Mouse (Mus musculus) spleen, embryonic (tissue): ENCODE results near the gene Iqcj.

ENCODE experiments used
- CTCF ChIA-PET: fragments of 350-600 bp; sonication (Branson Sonifier 250); formaldehyde crosslinking; loops from one replicate; lab custom pipeline; 2022; lab: Charles Lee

The Iqcj gene

GRCm38 (mm10) chr3:67892026-67892705 lies at the start of gene Iqcj, which contains the start of gene Iqschfp:
Iqcj (plus strand) TSS chr3:67892220.
Iqschfp (plus strand) TSS chr3:67892232.
- CTCF ChIA-PET, result no interaction called here

- CTCF ChIA-PET, result no interaction called here
Measured at GRCm38 (mm10) chr3:67852397-67852796, 39.6 kb upstream of the Iqcj start.

- CTCF ChIA-PET, result no interaction called here
Measured at GRCm38 (mm10) chr3:67861524-67861923, 30.5 kb upstream of the Iqcj start.

GRCm38 (mm10) chr3:67867420-67868065 lies 24.5 kb upstream of the Iqcj start:
- CTCF ChIA-PET, result no interaction called here

GRCm38 (mm10) chr3:67869424-67869823 lies 22.6 kb upstream of the Iqcj start:
- CTCF ChIA-PET, result no interaction called here

- CTCF ChIA-PET, result no interaction called here
Measured at GRCm38 (mm10) chr3:67877253-67877652, 14.8 kb upstream of the Iqcj start.

GRCm38 (mm10) chr3:67884335-67884734 lies 7.7 kb upstream of the Iqcj start:
- CTCF ChIA-PET, result no interaction called here

- CTCF ChIA-PET, result no interaction called here
Measured at GRCm38 (mm10) chr3:67886176-67886575, 5.8 kb upstream of the Iqcj start.

- CTCF ChIA-PET, result no interaction called here
Measured at GRCm38 (mm10) chr3:67887251-67887650, 4.8 kb upstream of the Iqcj start.

- CTCF ChIA-PET, result no interaction called here
Measured at GRCm38 (mm10) chr3:67892768-67893167, 748 bp downstream of the Iqcj start.

- CTCF ChIA-PET, result no interaction called here
Measured at GRCm38 (mm10) chr3:67902517-67902916, 10.5 kb downstream of the Iqcj start.

GRCm38 (mm10) chr3:67908586-67908985 lies 16.6 kb downstream of the Iqcj start:
- CTCF ChIA-PET, result no interaction called here

- CTCF ChIA-PET, result no interaction called here
Measured at GRCm38 (mm10) chr3:67918098-67918497, 26.1 kb downstream of the Iqcj start.

- CTCF ChIA-PET, result no interaction called here
Measured at GRCm38 (mm10) chr3:67918634-67919259, 26.7 kb downstream of the Iqcj start.

GRCm38 (mm10) chr3:67923095-67923494 lies 31.1 kb downstream of the Iqcj start:
- CTCF ChIA-PET, result no interaction called here

- CTCF ChIA-PET, result no interaction called here
Measured at GRCm38 (mm10) chr3:67925453-67925852, 33.4 kb downstream of the Iqcj start.

- CTCF ChIA-PET, result no interaction called here
Measured at GRCm38 (mm10) chr3:67930424-67931133, 38.6 kb downstream of the Iqcj start.

GRCm38 (mm10) chr3:67931181-67931580 lies 39.2 kb downstream of the Iqcj start:
- CTCF ChIA-PET, result no interaction called here

- CTCF ChIA-PET, result no interaction called here
Measured at GRCm38 (mm10) chr3:67931914-67932313, 39.9 kb downstream of the Iqcj start.

- CTCF ChIA-PET, result no interaction called here
Measured at GRCm38 (mm10) chr3:67935829-67936228, 43.8 kb downstream of the Iqcj start.

- CTCF ChIA-PET, result no interaction called here
Measured at GRCm38 (mm10) chr3:67947000-67947399, 55.0 kb downstream of the Iqcj start.

- CTCF ChIA-PET, result no interaction called here
Measured at GRCm38 (mm10) chr3:67952517-67952940, 60.5 kb downstream of the Iqcj start.
